Mouse (Mus musculus) heart, adult 9 months (tissue): ENCODE measurements around the gene Cul4a.

Experiments used
- DNase-seq, 2 experiments: peaks; one replicate each; pipeline ENCODE4 v3.0.0; 2022; ENCODE audit warnings: low spot score in 2 of 2

Gene Cul4a

GRCm38 (mm10) chr8:13179948-13180347, 74.5 kb downstream of the Cul4a start:
- no peak for DNase-seq

GRCm38 (mm10) chr8:13180408-13180807, 75.0 kb downstream of the Cul4a start:
- no peak for DNase-seq

- DNase-seq, result no peak
Measured at GRCm38 (mm10) chr8:13180911-13181690, 75.7 kb downstream of the Cul4a start.

GRCm38 (mm10) chr8:13181691-13181976, 76.2 kb downstream of the Cul4a start:
- DNase-seq, result no peak

GRCm38 (mm10) chr8:13186819-13187218, 81.4 kb downstream of the Cul4a start:
- no peak for DNase-seq

GRCm38 (mm10) chr8:13187229-13187628, 81.8 kb downstream of the Cul4a start:
- no peak for DNase-seq

GRCm38 (mm10) chr8:13187638-13188037, 82.2 kb downstream of the Cul4a start:
- DNase-seq, result no peak

- DNase-seq, result no peak
Measured at GRCm38 (mm10) chr8:13188052-13188555, 82.7 kb downstream of the Cul4a start.

GRCm38 (mm10) chr8:13188857-13189256, 83.4 kb downstream of the Cul4a start:
- DNase-seq, result no peak

GRCm38 (mm10) chr8:13190235-13190634, 84.8 kb downstream of the Cul4a start:
- DNase-seq, result no peak

- DNase-seq, result no peak
Measured at GRCm38 (mm10) chr8:13194818-13195217, 89.4 kb downstream of the Cul4a start.

GRCm38 (mm10) chr8:13197493-13197892, 92.1 kb downstream of the Cul4a start:
- no peak for DNase-seq
